Mouse (Mus musculus): ENCODE measurements at regions not wholly inside any gene's neighbourhood (a gene's known extent, or its start where the extent isn't known, plus 50 kb on each side); places are given as distances from the start of the nearest gene placed in this dataset.

DNA sequence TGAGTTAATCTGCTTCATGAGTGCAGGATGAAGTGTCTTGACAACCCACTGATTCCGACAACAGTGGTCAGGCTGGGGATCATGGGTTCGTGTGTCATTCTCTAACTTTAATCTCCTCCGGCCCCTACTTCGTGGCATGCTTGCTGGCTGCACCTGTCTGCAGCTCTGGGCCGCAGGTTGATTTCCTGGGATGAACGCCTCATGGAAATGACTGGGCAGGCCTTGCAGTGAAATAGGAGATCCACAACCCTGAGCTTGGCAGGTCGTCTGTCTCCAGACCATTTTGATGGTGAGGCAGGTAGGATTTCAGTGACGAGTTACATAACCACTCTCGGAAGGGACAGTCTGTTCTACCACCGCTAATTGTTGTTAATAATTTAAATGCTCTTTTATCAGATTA is 140.2 kb downstream of the Slc38a4 start:
- no peak overlapping the region for H3K27ac ChIP-seq
- no peaks in the 10 kb centered on the region for H3K27me3 ChIP-seq
- no peak for ATAC-seq (replicated peaks; ENCODE audit: low FRiP score)
- WGBS: 58% methylated on average over 10 of the region's 10 CpGs
- H3K9me3 ChIP-seq (replicated peaks): no peaks in the 10 kb centered on the region
- no peaks in the 10 kb centered on the region for H3K36me3 ChIP-seq
- no peak overlapping the region for H3K4me2 ChIP-seq
- no peaks in the 10 kb centered on the region for H3K4me1 ChIP-seq
- no peak overlapping the region for H3K9ac ChIP-seq
- no peak overlapping the region for H3K4me3 ChIP-seq (replicated peaks)

DNA sequence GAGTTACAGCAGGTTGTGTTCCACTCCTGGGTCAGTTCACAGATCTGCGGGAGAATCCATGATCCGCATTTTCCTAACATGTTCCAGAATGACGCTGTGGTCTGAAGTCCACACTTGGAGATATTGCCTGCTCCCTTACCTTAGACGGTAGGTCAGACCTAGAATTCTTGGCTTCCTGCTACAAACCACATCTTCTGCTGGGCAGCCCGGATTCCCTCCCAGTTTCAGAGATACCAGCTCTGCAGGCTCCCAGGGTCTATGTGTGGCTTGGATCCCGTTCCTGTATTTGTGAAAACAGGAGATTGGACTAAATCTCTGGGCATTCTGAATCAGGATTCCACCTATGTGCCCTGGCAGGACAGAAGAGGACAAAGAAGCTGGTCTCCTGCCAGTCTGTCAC is 140.8 kb downstream of the Slc38a4 start:
- Histone ChIP-seq H3K27me3 (no peaks in the 10 kb centered on the region), H3K4me3 (replicated peaks) (no peak overlapping the region), H3K27ac (no peak overlapping the region), H3K9me3 (replicated peaks) (no peaks in the 10 kb centered on the region), H3K4me2 (no peak overlapping the region), H3K9ac (no peak overlapping the region), H3K36me3 (no peaks in the 10 kb centered on the region), H3K4me1 (0 out of 2 replicates have a peak, but pooled peaks cover 3% of the 10 kb centered on the region)
- WGBS: 86% methylated on average over 6 of the region's 6 CpGs
- no peak for ATAC-seq (replicated peaks; ENCODE audit: low FRiP score)

DNA sequence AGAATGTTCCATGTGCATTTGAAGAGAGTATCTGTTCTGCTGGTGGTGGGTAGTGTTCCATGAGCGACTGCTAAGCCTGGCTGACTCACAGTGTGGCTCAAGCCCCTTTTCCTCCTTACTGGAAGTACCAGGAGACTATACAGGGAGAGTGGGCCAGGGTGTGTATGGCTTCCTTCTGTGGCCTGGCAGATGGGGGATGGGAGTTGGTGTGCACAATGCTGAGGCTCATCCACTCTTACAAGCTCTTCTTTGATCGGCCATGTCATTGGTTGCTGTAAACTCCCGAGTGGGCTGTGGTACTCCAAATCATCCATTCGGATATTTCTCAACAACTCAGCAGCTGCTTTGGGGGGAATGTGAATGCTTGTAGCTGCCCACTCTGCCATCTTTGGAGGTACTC is 150.2 kb downstream of the Slc38a4 start:
- Histone ChIP-seq H3K4me1 (0 out of 2 replicates have a peak, but pooled peaks cover 3% of the 10 kb centered on the region), H3K9ac (no peak overlapping the region), H3K36me3 (no peaks in the 10 kb centered on the region), H3K27ac (no peak overlapping the region), H3K4me3 (replicated peaks) (no peak overlapping the region), H3K27me3 (no peaks in the 10 kb centered on the region), H3K4me2 (no peak overlapping the region), H3K9me3 (replicated peaks) (no peaks in the 10 kb centered on the region)
- 90% methylated on average over 4 of the region's 4 CpGs for WGBS
- no peak for ATAC-seq (replicated peaks; ENCODE audit: low FRiP score)

DNA sequence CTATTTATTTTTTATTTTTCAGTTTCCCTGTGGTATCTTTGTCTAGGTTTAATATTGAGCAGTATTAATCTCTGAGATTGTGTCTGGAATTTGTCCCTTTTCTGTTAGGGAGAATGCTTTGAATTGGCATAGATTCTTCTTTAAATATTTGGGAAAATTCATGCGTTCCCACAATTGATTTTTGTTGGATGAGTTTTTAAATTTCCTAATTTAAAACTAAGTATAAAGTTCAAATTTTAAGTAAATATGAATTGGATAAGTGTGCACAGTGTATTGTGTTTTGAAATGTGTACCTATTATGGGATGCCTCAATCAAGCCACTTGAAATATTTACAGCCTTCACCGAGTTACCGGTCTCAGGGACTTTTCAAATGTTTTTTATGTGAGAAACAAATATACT is 152.3 kb downstream of the Slc38a4 start:
- no peaks in the 10 kb centered on the region for H3K4me1 ChIP-seq
- H3K27ac ChIP-seq: no peak overlapping the region
- H3K36me3 ChIP-seq: no peaks in the 10 kb centered on the region
- H3K9ac ChIP-seq: no peak overlapping the region
- WGBS: 88% methylated on average over 3 of the region's 3 CpGs
- H3K27me3 ChIP-seq: no peaks in the 10 kb centered on the region
- no peak for ATAC-seq (replicated peaks; ENCODE audit: low FRiP score)
- no peak overlapping the region for H3K4me2 ChIP-seq
- no peaks in the 10 kb centered on the region for H3K9me3 ChIP-seq (replicated peaks)
- H3K4me3 ChIP-seq (replicated peaks): no peak overlapping the region

DNA sequence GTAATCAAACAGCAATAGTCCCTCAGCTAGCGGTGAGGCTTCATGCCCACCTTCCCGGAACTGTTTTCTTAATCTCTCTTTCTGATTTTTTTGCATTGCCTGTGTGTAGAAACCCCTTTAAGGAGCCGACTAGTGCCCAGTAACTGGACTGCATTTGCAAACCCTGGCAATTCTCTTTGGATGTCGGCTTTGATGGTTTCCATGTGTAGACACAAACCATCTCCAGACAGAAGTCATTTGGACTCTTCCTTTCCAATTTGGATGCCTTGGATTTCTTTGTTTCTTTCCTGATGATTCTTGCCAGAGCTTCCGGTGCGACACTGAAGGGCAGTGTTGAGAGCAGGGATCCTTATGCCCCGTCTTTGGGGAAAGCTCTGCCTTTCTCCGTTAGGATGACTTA is 153.0 kb downstream of the Slc38a4 start:
- WGBS: 85% methylated on average over 8 of the region's 8 CpGs
- no peaks in the 10 kb centered on the region for H3K4me1 ChIP-seq
- no peaks in the 10 kb centered on the region for H3K27me3 ChIP-seq
- H3K36me3 ChIP-seq: no peaks in the 10 kb centered on the region
- H3K27ac ChIP-seq: no peak overlapping the region
- no peak for ATAC-seq (replicated peaks; ENCODE audit: low FRiP score)
- no peak overlapping the region for H3K9ac ChIP-seq
- H3K9me3 ChIP-seq (replicated peaks): no peaks in the 10 kb centered on the region
- H3K4me2 ChIP-seq: no peak overlapping the region
- no peak overlapping the region for H3K4me3 ChIP-seq (replicated peaks)

DNA sequence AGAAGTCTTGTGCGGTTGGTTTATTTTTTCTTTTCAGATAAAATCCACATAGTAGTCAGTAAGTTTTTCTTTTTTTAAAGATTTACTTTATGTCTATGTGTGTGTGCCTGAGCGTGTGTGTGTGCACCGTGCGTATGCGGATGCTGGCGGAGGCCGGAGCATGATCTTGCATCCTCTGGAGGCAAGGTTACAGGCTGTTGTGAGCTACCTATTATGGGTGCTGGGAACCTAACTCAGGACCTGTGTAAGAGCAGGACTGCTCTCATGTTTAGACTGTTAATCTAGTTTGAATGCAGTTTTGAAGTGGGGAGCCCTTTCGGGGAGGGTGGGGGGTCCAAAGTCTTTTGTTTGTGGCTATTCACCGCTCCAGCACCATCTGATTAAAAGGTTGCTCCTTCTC is 154.1 kb downstream of the Slc38a4 start:
- no peak overlapping the region for H3K4me2 ChIP-seq
- ATAC-seq (replicated peaks; ENCODE audit: low FRiP score): no peak
- no peak overlapping the region for H3K9ac ChIP-seq
- H3K9me3 ChIP-seq (replicated peaks): no peaks in the 10 kb centered on the region
- no peaks in the 10 kb centered on the region for H3K27me3 ChIP-seq
- H3K36me3 ChIP-seq: no peaks in the 10 kb centered on the region
- H3K27ac ChIP-seq: no peak overlapping the region
- H3K4me1 ChIP-seq: no peaks in the 10 kb centered on the region
- no peak overlapping the region for H3K4me3 ChIP-seq (replicated peaks)
- WGBS: 96% methylated on average over 9 of the region's 9 CpGs

DNA sequence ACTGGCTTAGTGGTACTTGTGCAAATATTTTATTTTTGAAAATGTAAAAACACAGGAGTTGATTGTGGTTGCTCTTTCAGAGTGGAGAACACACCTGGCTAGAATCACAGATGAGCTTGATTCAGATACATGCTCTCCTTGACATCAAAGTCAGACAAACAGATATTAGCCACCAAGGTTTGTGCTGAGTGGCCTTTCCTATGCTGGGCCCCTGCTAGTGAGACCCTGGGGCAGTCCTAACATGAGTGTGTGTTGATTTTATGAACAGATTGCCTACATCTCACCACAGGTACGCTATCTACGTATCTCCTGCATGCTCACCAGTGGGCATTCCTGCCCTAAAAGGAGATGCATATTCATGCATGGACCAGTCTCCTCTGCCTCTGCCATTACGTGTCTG is 157.5 kb downstream of the Slc38a4 start:
- Histone ChIP-seq H3K9me3 (replicated peaks) (peaks cover 2% of the 10 kb centered on the region; the same call in 1 of the 2 replicates), H3K27me3 (no peaks in the 10 kb centered on the region), H3K4me1 (no peaks in the 10 kb centered on the region), H3K9ac (no peak overlapping the region), H3K4me3 (replicated peaks) (no peak overlapping the region), H3K27ac (no peak overlapping the region), H3K4me2 (no peak overlapping the region), H3K36me3 (no peaks in the 10 kb centered on the region)
- 93% methylated on average over 3 of the region's 3 CpGs for WGBS
- no peak for ATAC-seq (replicated peaks; ENCODE audit: low FRiP score)

DNA sequence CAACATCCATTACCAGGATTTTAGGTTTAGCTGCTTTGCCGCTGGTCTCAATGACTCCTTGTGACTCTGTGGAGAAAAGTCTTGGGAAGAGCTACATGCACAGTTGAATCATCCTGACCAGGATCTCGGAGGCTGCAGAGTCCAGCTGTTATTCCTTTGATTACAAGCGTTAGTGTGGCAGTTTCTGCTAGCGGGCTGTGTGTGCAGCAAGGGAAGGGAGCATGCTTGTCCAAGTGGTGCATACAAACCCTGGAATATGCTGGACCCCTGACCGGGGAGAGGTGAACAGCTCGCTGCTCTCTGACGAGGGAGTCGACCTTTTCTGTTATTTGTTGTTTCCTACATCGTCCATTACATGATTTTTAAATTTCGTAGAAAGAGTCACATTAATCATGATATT is 170.9 kb downstream of the Slc38a4 start:
- Histone ChIP-seq H3K9me3 (replicated peaks) (no peaks in the 10 kb centered on the region), H3K4me3 (replicated peaks) (no peak overlapping the region), H3K4me2 (no peak overlapping the region), H3K36me3 (no peaks in the 10 kb centered on the region), H3K27ac (peak overlapping the region; percentile 64), H3K4me1 (no peaks in the 10 kb centered on the region), H3K9ac (no peak overlapping the region), H3K27me3 (no peaks in the 10 kb centered on the region)
- ATAC-seq (replicated peaks; ENCODE audit: low FRiP score): no peak
- 43% methylated on average over 10 of the region's 10 CpGs for WGBS

DNA sequence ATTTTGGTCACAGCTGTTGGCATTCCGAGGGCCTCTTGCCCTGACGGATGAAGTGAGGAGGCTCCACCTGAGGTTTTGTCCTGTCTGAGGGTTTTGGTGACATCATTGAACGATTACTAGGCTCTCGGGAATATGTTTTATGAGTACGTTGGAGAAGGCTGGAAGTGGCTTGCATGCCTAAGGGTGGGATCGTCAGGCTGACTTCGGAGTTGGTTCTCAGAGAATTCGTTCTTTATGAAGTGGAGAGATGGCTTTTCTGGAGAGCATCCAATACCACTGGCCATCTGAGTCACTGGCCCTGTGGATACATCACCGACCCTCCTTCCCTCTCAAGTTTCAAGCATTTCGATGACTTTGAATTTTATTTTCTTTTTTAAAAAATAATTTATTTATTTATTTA is 172.0 kb downstream of the Slc38a4 start:
- H3K36me3 ChIP-seq: no peaks in the 10 kb centered on the region
- H3K4me2 ChIP-seq: no peak overlapping the region
- no peak overlapping the region for H3K4me3 ChIP-seq (replicated peaks)
- ATAC-seq (replicated peaks; ENCODE audit: low FRiP score): no peak
- H3K4me1 ChIP-seq: no peaks in the 10 kb centered on the region
- H3K9me3 ChIP-seq (replicated peaks): no peaks in the 10 kb centered on the region
- H3K27me3 ChIP-seq: no peaks in the 10 kb centered on the region
- H3K9ac ChIP-seq: no peak overlapping the region
- H3K27ac ChIP-seq: no peak overlapping the region
- WGBS: 88% methylated on average over 10 of the region's 10 CpGs

DNA sequence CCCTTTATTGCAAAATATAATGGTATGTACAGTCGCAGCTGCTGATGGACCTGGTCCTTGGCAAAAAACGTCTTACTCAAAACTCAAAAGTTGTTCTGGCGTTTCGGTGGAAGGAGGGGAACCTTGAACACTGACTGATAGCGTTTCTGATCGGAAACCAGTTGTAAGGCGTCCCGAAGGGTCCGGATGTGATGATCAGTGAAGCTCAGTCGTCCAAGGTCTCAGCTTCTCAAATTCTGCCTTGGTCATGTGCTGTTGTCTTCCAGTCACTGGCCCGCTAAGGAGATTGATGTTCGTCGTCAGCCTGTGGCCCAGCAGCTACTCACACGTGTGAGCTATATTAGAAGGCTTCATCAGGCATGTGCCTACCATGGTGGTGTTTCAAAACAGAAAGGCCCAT is 173.5 kb downstream of the Slc38a4 start:
- Histone ChIP-seq H3K36me3 (no peaks in the 10 kb centered on the region), H3K4me3 (replicated peaks) (no peak overlapping the region), H3K27ac (no peak overlapping the region), H3K9ac (no peak overlapping the region), H3K27me3 (no peaks in the 10 kb centered on the region), H3K9me3 (replicated peaks) (no peaks in the 10 kb centered on the region), H3K4me1 (no peaks in the 10 kb centered on the region), H3K4me2 (no peak overlapping the region)
- 71% methylated on average over 14 of the region's 14 CpGs for WGBS
- no peak for ATAC-seq (replicated peaks; ENCODE audit: low FRiP score)

DNA sequence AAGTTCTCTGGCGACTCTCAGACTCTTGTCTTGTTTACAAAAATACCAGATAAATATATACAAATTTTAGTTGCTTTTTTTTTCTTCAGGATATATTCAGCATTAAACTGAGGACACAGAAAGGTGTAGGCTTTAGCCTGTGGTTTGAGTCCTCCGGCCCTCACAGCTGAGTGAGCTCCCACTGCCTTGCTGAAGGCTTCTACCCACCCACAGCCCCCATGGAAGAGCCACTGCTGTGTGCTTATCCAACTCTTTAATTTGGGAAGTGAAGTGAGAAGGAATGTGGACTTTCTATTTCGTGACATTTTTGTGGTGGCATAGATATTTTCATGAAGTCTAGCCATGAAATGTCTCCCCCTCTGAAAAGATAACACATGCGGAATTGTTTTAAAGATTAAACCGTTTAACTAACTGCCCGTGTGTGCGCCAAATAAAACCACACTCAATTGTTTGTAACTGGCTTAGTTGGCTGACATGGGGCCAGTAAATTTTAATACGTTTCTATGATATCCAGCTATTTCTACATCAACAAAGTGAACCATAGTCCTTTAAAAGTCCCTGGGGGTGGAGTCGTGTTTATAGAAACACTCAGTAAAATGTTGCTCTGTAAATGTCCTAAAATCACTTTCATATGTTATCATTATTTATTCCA is 174.1 kb downstream of the Slc38a4 start:
- no peak for ATAC-seq (replicated peaks; ENCODE audit: low FRiP score)
- WGBS: 69% methylated on average over 9 of the region's 9 CpGs
- H3K4me2 ChIP-seq: no peak overlapping the region
- no peak overlapping the region for H3K4me3 ChIP-seq (replicated peaks)
- no peaks in the 10 kb centered on the region for H3K36me3 ChIP-seq
- H3K9ac ChIP-seq: no peak overlapping the region
- no peaks in the 10 kb centered on the region for H3K9me3 ChIP-seq (replicated peaks)
- no peaks in the 10 kb centered on the region for H3K4me1 ChIP-seq
- peak overlapping the region; percentile 15; the same call in 1 of the 2 replicates for H3K27ac ChIP-seq
- H3K27me3 ChIP-seq: no peaks in the 10 kb centered on the region

DNA sequence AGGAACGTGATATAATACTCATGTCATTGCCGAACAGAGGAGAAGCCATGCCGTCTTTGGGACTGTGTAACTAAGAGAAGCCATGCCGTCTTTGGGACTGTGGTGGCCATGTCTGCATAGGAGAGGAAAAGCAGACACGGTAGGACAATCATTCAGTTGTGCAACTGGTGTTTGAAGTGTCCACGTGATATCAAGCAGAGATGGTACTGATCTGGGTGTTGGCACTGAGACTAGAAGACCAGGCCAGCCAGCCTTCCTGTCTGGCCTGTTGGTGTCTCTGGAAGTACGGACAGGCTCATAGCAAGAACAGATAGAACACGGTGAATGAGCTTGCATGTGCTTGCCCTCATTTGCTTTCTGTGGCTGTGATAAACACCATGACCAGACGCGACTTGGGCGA is 175.7 kb downstream of the Slc38a4 start:
- Histone ChIP-seq H3K4me3 (replicated peaks) (no peak overlapping the region), H3K36me3 (no peaks in the 10 kb centered on the region), H3K4me2 (no peak overlapping the region), H3K27ac (no peak overlapping the region), H3K9me3 (replicated peaks) (no peaks in the 10 kb centered on the region), H3K27me3 (no peaks in the 10 kb centered on the region), H3K4me1 (peaks cover 8% of the 10 kb centered on the region; the same call in 1 of the 2 replicates), H3K9ac (no peak overlapping the region)
- ATAC-seq (replicated peaks; ENCODE audit: low FRiP score): no peak
- 94% methylated on average over 11 of the region's 11 CpGs for WGBS

DNA sequence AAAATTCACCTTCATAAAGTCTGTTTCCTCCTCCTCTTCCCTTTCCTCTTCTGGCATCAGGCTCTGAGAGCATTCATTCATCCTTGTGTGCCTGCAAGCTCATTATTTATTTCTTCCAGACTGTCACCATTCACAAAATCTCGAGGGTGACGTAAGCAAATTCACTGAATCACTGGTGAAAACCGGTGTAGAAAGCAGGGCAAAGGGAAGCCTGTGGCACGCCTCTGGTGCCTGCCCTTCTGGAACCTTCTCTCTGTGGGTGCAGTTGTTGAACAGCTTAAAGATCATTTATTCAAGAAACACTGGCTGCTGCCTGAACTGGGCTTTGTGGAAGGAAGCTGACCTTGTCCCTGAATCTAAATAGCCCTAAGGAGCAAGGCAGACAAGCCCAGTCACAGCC is 177.0 kb downstream of the Slc38a4 start:
- 49% methylated on average over 4 of the region's 4 CpGs for WGBS

More for the DNA sequence above, 177.0 kb downstream of the Slc38a4 start:
- Histone ChIP-seq H3K27me3 (no peaks in the 10 kb centered on the region), H3K9ac (no peak overlapping the region), H3K4me3 (replicated peaks) (no peak overlapping the region), H3K4me2 (no peak overlapping the region), H3K36me3 (no peaks in the 10 kb centered on the region), H3K4me1 (peaks cover 19% of the 10 kb centered on the region), H3K27ac (no peak overlapping the region), H3K9me3 (replicated peaks) (no peaks in the 10 kb centered on the region)
- no peak for ATAC-seq (replicated peaks; ENCODE audit: low FRiP score)
